ENCODE assay signal across 8 mouse cellular contexts in genomic region chr5:115483947-115484920, GRCm38 (mm10). TPM values are rescaled to one million over a fixed set of nuclear protein-coding genes. Genes with fewer than 3 reads are reported as not detected.
DNase-seq lines count a peak whose midpoint lies in the region; ATAC-seq and TF ChIP-seq lines count a peak whose summit lies in the region.

Gene Sirt4, minus strand, starts transcription at chr5:115484725.

- no peaks in the 10 kb centered on the region for H3K36me3 ChIP-seq in forebrain, postnatal 0 days (ENCODE audit: insufficient read depth)
- H3K36me3 ChIP-seq in lung, embryonic 15.5 days: no peaks in the 10 kb centered on the region

- H3K27me3 ChIP-seq in forebrain, postnatal 0 days (ENCODE audit: insufficient read depth, low read length): no peaks in the 10 kb centered on the region
- no peaks in the 10 kb centered on the region for H3K27me3 ChIP-seq in lung, embryonic 15.5 days

- peak within 1 kb of the TSS; percentile 50 for H3K9ac ChIP-seq in forebrain, postnatal 0 days
- peak within 1 kb of the TSS; percentile 65 for H3K9ac ChIP-seq in lung, embryonic 15.5 days

- peak; percentile 96 for ATAC-seq in forebrain, postnatal 0 days
- peak; percentile 90 for ATAC-seq in lung, embryonic 15.5 days (ENCODE audit: borderline replicate concordance, extremely low read depth, low FRiP score, low TSS enrichment)

- H3K27ac ChIP-seq in forebrain, postnatal 0 days (ENCODE audit: low read depth, low read length): peak within 1 kb of the TSS; percentile 79
- peak within 1 kb of the TSS; percentile 58 for H3K27ac ChIP-seq in lung, embryonic 15.5 days

- peak within 1 kb of the TSS; percentile 49 for H3K4me2 ChIP-seq in forebrain, postnatal 0 days (ENCODE audit: low read depth)
- H3K4me2 ChIP-seq in lung, embryonic 15.5 days: peak within 1 kb of the TSS; percentile 71

- H3K9me3 ChIP-seq in forebrain, postnatal 0 days (ENCODE audit: low read length): no peaks in the 10 kb centered on the region
- no peaks in the 10 kb centered on the region for H3K9me3 ChIP-seq in lung, embryonic 15.5 days

- peaks cover 5% of the 10 kb centered on the region for H3K4me1 ChIP-seq in forebrain, postnatal 0 days (ENCODE audit: insufficient read depth)
- H3K4me1 ChIP-seq in lung, embryonic 15.5 days: peaks cover 23% of the 10 kb centered on the region

- TF ChIP-seq CTCF in forebrain, postnatal 0 days (IDR thresholded peaks at IDR 0.05; ENCODE audit: low read depth): no peak

- peak within 1 kb of the TSS; percentile 41 for H3K4me3 ChIP-seq in forebrain, postnatal 0 days (ENCODE audit: low read depth, low read length)
- H3K4me3 ChIP-seq in lung, embryonic 15.5 days: peak within 1 kb of the TSS; percentile 50

- 6% methylated on average over 30 of the region's 30 CpGs for WGBS in forebrain, postnatal 0 days
- WGBS in lung, embryonic 15.5 days: 6% methylated on average over 30 of the region's 30 CpGs

- peak; percentile 97 for DNase-seq in MN1 (ENCODE audit: low spot score)
- peak; percentile 83 to 90 for DNase-seq in cerebellum, adult 18-20 months
- DNase-seq in forebrain, postnatal 0 days: peak; percentile 98
- DNase-seq in heart, postnatal 4 days: peak; percentile 82
- DNase-seq in layer of hippocampus, adult 8-10 months (ENCODE audit: low spot score in 2 of 2): peak; percentile 85 to 91
- peak; percentile 95 for DNase-seq in retina, adult 2 months (ENCODE audit: low read depth, low spot score)
- DNase-seq in thymus, postnatal 36 days: peak; percentile 71 to 83

RNA-seq across cellular contexts. Expression of gene Sirt4, which starts in this region (rescaled TPM):
- 34.5 and 36.3 TPM in 2 replicates for total RNA-seq in forebrain, postnatal 0 days (2014; rRNA removed)
- 18.3 and 18.8 TPM in 2 replicates for polyA plus RNA-seq in forebrain, postnatal 0 days (2015; fragmentation: Nextera tagmentation; extraction: Ambion mirVana)
- total RNA-seq in heart, postnatal 4 days (2021): 10 to 100 TPM; 10.5 to 12.7 TPM
- total RNA-seq in layer of hippocampus, adult 8-10 months (2022): 10 to 100 TPM; 34.0 to 58.6 (median 41.9) TPM
- polyA plus RNA-seq in lung, embryonic 15.5 days (2015; fragmentation: Nextera tagmentation; extraction: Ambion mirVana): 27.2 and 30.4 TPM in 2 replicates

Comparison
In these comparisons a context has a peak if more than half of its experiments do, and no peak if none do; other contexts are left out.
1. Peak in every context shown above with its lines: DNase-seq, ATAC-seq, H3K4me3 ChIP-seq and H3K27ac ChIP-seq.